Mouse (Mus musculus) forebrain, embryonic 11.5 days (tissue): ENCODE results near the gene Myct1. TPM values are rescaled to one million over a fixed set of nuclear protein-coding genes. Genes with fewer than 3 reads are reported as not detected.

Experiments
- ATAC-seq: fragments of 200-750 bp; cut with Nextera tagmentation; replicated peaks from 2 replicates; pipeline ENCODE4 v1.8.0; 2017; ENCODE audit warnings: moderate TSS enrichment; ENCODE audit not compliant: low FRiP score
- DNase-seq: peaks from one replicate; pipeline ENCODE4 v3.0.0-alpha.2; 2017; ENCODE audit warnings: low spot score
- H3K27ac ChIP-seq: fragments of 300-500 bp; sonication (generic); 2 replicates; pipeline ENCODE4 v1.5.1; 2014; ENCODE audit warnings: low read depth, low read length
- H3K27me3 ChIP-seq: fragments of 300-500 bp; sonication (generic); 2 replicates; pipeline ENCODE4 v1.6.1; 2014; ENCODE audit warnings: mild to moderate bottlenecking, low read length, mixed read lengths; ENCODE audit not compliant: control insufficient read depth, insufficient read depth
- H3K36me3 ChIP-seq: fragments of 300-500 bp; sonication (generic); 2 replicates; pipeline ENCODE4 v1.6.1; 2014; ENCODE audit warnings: mild to moderate bottlenecking, low read length, moderate library complexity, mixed read lengths; ENCODE audit not compliant: control insufficient read depth, insufficient read depth
- H3K4me1 ChIP-seq: fragments of 300-500 bp; sonication (generic); replicated peaks from 2 replicates; pipeline ENCODE4 v1.6.1; 2014; ENCODE audit warnings: low read length, mixed read lengths; ENCODE audit not compliant: control insufficient read depth, insufficient read depth
- H3K4me2 ChIP-seq: fragments of 300-500 bp; sonication (generic); 2 replicates; pipeline ENCODE4 v1.6.1; 2014; ENCODE audit warnings: low read depth, mild to moderate bottlenecking, low read length, moderate library complexity, mixed read lengths; ENCODE audit not compliant: severe bottlenecking
- H3K4me3 ChIP-seq: fragments of 300-500 bp; sonication (generic); 2 replicates; pipeline ENCODE4 v1.5.1; 2014; ENCODE audit warnings: low read depth, low read length
- H3K9ac ChIP-seq: fragments of 300-500 bp; sonication (generic); 2 replicates; pipeline ENCODE4 v1.6.1; 2014; ENCODE audit warnings: low read length
- H3K9me3 ChIP-seq: fragments of 300-500 bp; sonication (generic); 2 replicates; pipeline ENCODE4 v1.6.1; 2016; ENCODE audit warnings: low read length, mixed read lengths; ENCODE audit not compliant: control insufficient read depth
- WGBS: fragments of 180-500 bp; shearing (Covaris S2); extraction: QIAGEN DNeasy Blood & Tissue Kit; methylation state at CpG from one replicate; pipeline ENCODE4 v1.1.7; 2014; 5-methylcytosine and 5-hydroxymethylcytosine counted together
- polyA plus RNA-seq: library from polyadenylated mRNA; unstranded; fragments of >200 nt; fragmentation: Nextera tagmentation; extraction: Ambion mirVana; gene quantifications from 2 replicates; pipeline ENCODE4 v1.2.1, GENCODE M21; 2014

The Myct1 gene
- polyA plus RNA-seq, result 1.5 and 2.2 TPM in 2 replicates

DNA sequence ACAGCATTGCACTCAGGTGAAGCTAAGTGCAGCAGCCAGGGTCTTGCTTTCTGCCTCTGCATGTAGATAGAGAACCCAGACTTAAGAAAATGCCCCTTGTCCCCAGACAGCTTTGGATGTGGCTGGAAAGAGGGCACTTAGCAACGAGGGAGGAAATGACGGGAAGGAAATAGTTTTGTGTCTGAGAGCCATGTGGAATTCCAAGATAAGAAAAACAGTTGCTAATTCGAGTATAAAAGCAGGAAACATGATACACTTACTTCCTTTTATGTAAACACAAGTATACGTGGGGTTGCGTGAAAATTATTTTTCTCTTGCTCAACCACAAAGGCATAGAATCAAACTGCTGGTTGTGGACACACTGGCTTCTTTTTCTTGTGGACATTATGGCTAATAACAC lies at the start of gene Myct1:
Myct1 (plus strand) TSS at position 312 of the 400 bp plus-strand sequence.
- Histone ChIP-seq H3K9ac (no peak within 1 kb of the TSS), H3K4me1 (no peaks in the 10 kb centered on the region), H3K9me3 (no peaks in the 10 kb centered on the region), H3K36me3 (no peaks in the 10 kb centered on the region), H3K4me2 (no peak within 1 kb of the TSS), H3K4me3 (no peak within 1 kb of the TSS), H3K27ac (no peak within 1 kb of the TSS), H3K27me3 (no peaks in the 10 kb centered on the region)
- ATAC-seq, result no peak
- no peak for DNase-seq
- 64% methylated on average over 5 of the region's 5 CpGs for WGBS

- H3K9me3 ChIP-seq, result no peaks in the 10 kb centered on the region
- ATAC-seq (no peak), DNase-seq (no peak)
- no peak overlapping the region for H3K9ac ChIP-seq
- H3K36me3 ChIP-seq, result no peaks in the 10 kb centered on the region
- WGBS, result 90% methylated on average over 5 of the region's 5 CpGs
- peaks cover 2% of the 10 kb centered on the region; the same call in 1 of the 2 replicates for H3K4me1 ChIP-seq
- H3K27me3 ChIP-seq, result no peaks in the 10 kb centered on the region
- no peak overlapping the region for H3K4me3 ChIP-seq
- no peak overlapping the region for H3K27ac ChIP-seq
- H3K4me2 ChIP-seq, result no peak overlapping the region
Observed at GRCm38 (mm10) chr10:5546428-5546827, 47.1 kb upstream of the Myct1 start.

DNA sequence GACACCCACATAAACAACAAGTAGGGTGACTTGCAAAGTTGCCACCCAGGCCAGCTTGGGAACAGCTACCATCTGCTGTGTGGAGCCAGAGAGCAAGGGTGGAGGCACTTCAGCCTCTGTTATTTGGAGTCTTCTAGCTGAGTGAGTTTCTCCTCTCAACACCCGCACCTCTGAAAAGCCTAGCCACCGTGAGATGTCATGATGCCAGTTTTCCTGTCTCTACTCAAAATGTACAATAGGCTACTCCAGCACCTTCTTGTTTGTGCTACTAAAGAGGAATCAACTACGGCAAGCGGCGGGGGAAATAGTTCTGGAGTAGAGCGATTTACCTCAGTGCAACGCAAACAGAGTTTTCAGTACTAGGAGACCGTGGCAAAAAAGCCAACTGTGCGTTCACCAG lies 45.8 kb upstream of the Myct1 start:
- no peak for DNase-seq
- no peak for ATAC-seq
- H3K4me3 ChIP-seq, result no peak overlapping the region
- WGBS, result 95% methylated on average over 9 of the region's 9 CpGs
- no peak overlapping the region for H3K9ac ChIP-seq
- no peaks in the 10 kb centered on the region for H3K36me3 ChIP-seq
- peaks cover 2% of the 10 kb centered on the region; the same call in 1 of the 2 replicates for H3K4me1 ChIP-seq
- H3K27me3 ChIP-seq, result no peaks in the 10 kb centered on the region
- H3K9me3 ChIP-seq, result no peaks in the 10 kb centered on the region
- no peak overlapping the region for H3K4me2 ChIP-seq
- H3K27ac ChIP-seq, result no peak overlapping the region

DNA sequence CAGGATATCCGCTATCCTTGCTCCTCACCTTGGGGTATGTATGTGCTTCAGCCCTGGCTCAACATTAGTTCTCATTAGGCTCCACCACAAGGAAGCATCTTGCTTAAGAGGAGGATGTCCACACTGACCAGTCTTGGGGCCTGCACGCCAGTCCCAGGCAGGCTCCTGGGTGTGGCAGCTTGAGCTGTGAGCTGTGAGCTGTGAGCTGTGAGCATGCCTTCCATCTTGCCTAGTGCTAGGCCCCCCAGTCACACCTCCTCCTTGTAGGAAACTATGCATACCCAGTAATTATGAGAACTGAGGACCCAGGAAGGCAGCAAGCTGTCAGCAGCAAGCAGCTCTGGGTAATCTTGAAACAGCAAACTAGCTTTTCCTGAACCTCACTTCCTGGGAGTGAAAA lies 44.9 kb upstream of the Myct1 start:
- Histone ChIP-seq H3K27me3 (no peaks in the 10 kb centered on the region), H3K4me2 (no peak overlapping the region), H3K4me3 (no peak overlapping the region), H3K4me1 (peaks cover 2% of the 10 kb centered on the region; the same call in 1 of the 2 replicates), H3K9ac (no peak overlapping the region), H3K27ac (no peak overlapping the region), H3K36me3 (no peaks in the 10 kb centered on the region), H3K9me3 (no peaks in the 10 kb centered on the region)
- 83% methylated on average over 2 of the region's 2 CpGs for WGBS
- ATAC-seq (no peak), DNase-seq (no peak)

DNA sequence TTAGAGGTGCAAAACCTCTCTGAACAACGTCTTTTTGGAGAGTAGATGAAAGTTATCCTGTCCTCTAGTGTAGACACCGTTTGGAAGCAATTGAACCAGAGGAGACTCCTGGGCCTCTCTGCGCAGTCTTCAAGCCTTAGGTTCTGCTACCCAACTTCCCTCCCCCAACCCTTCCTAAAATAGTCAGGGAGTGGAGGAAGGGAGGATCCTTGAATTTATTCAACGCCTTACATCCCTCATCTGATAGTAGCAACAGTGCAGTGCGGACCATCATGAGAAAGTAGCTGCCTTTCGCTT lies 43.8 kb upstream of the Myct1 start:
- 7% methylated on average over 6 of the region's 6 CpGs for WGBS
- Histone ChIP-seq H3K9me3 (no peaks in the 10 kb centered on the region), H3K27ac (no peak overlapping the region), H3K9ac (peak overlapping the region; percentile 54), H3K4me1 (peaks cover 2% of the 10 kb centered on the region; the same call in 1 of the 2 replicates), H3K4me2 (peak overlapping the region; percentile 95), H3K4me3 (peak overlapping the region; percentile 49), H3K36me3 (no peaks in the 10 kb centered on the region), H3K27me3 (no peaks in the 10 kb centered on the region)
- ATAC-seq (peak; percentile 45), DNase-seq (no peak)

DNA sequence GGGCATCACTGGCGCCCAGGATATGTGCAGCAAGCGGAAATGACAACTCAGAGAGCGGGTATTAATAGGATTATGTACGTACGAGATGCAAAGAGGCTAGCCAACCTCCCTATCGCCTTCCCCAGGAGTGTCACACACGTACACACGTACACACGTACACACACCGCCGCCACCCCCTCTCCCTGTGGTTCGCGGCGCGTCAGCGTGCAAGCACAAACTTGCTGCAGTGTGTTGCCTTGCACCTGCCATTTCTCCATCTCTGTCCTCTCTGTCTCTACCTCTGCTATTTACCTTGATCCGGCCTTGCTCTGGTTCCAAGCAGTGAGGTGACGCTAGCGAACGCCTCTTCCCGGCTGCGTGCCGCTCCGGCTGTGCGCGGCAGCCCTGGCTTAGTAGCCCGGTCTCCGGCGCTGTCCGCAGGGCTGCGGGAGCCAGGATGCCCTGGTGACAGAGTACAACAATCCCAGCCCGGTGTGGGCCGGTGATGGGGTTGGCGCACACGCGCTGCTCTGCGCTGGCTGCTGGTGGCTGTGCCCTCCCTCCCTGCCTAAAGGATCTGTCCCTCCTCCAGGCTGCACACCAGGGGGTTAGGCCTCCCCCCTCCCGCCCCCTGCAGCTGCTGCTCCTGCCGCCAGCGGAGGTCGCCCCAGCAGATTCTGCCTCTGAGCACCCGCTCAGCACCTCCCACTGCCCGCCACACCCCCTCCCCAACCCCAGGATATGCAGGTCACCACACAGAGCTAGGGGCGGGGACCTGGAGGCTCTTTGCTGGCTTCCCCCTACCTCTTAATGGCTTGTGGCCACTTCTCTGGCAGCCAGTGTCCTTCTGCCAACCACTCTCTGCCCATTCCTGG lies 43.2 kb upstream of the Myct1 start:
- WGBS, result 1% methylated on average over 43 of the region's 44 CpGs
- H3K4me2 ChIP-seq, result peak overlapping the region; percentile 95
- peaks cover 2% of the 10 kb centered on the region; the same call in 1 of the 2 replicates for H3K4me1 ChIP-seq
- ATAC-seq, result peak; percentile 88
- H3K27ac ChIP-seq, result no peak overlapping the region
- H3K4me3 ChIP-seq, result peak overlapping the region; percentile 49
- peak overlapping the region; percentile 54 for H3K9ac ChIP-seq
- H3K27me3 ChIP-seq, result no peaks in the 10 kb centered on the region
- no peaks in the 10 kb centered on the region for H3K9me3 ChIP-seq
- H3K36me3 ChIP-seq, result no peaks in the 10 kb centered on the region
- DNase-seq, result peak; percentile 80

DNA sequence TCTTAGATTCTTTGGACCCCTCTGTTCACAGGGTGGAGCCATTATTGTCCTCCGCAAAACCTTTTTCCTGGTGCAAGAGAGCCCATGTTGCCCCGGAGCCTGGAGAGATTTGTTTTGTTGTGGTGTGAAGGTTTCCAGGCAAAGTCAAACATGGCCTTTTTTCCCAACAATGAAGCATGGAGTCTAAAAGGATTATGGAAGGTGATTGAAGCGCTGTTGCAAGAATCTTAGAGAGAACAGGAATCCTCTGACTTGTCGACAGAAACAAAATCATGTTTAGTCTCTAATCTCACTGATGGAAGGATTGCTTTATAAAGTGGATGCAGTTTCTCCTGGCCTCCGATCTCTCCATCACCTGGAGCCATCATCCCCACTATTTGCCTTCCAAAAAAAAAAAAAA lies 42.2 kb upstream of the Myct1 start, which contains the start of gene Syne1:
Syne1 (minus strand) TSS at position 101 of the 400 bp plus-strand sequence.
- H3K36me3 ChIP-seq, result no peaks in the 10 kb centered on the region
- H3K27ac ChIP-seq, result no peak within 1 kb of the TSS
- DNase-seq, result no peak
- H3K4me1 ChIP-seq, result peaks cover 2% of the 10 kb centered on the region; the same call in 1 of the 2 replicates
- H3K9me3 ChIP-seq, result no peaks in the 10 kb centered on the region
- WGBS, result 50% methylated on average over 5 of the region's 5 CpGs
- H3K4me2 ChIP-seq, result peak within 1 kb of the TSS; percentile 95
- ATAC-seq, result no peak
- H3K27me3 ChIP-seq, result no peaks in the 10 kb centered on the region
- H3K4me3 ChIP-seq, result peak within 1 kb of the TSS; percentile 49
- H3K9ac ChIP-seq, result peak within 1 kb of the TSS; percentile 54

DNA sequence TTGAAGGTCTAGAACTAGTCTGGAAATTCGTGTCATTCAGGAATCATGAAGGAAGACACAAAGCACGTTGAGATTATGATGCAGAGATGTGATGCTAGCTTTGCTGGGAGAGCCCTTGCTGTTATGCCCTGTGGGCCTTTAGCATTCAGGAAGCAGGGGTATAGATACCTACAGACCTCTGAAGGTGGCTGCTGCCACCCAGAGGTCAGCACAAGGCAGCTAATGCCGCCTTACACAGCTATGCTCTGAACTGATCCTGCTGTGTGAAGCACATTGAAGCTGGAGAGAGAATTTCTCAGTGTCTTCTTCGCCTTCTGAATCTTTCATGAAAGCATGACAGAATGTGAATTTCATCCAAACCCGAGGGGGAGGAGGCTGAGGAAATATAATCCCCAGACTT lies 38.6 kb upstream of the Myct1 start:
- DNase-seq, result no peak
- WGBS, result 24% methylated on average over 5 of the region's 5 CpGs

DNA sequence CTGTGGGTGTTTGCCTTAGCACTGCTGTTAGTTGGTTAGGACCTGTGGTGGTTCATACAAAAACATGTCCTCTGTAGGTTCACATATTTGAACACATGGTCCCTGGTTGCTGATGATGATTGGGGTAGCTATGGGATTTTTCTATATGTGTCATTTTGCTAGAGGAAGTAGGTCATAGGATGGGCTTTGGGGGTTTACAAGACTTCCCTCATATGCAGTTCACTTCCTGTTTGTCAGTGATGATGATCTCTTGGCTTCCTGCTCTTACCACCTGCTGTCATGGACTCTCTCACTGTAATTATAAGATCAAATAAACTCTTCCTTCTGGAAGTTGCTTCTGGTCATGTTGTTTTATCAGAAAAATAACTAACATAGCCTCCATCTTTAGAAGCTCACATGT lies 34.8 kb upstream of the Myct1 start:
- ATAC-seq (no peak), DNase-seq (no peak)
- H3K36me3 ChIP-seq, result no peaks in the 10 kb centered on the region
- no peaks in the 10 kb centered on the region for H3K9me3 ChIP-seq
- no peaks in the 10 kb centered on the region for H3K27me3 ChIP-seq
- H3K4me1 ChIP-seq, result no peaks in the 10 kb centered on the region
- no peak overlapping the region for H3K4me3 ChIP-seq
- no peak overlapping the region for H3K9ac ChIP-seq
- H3K27ac ChIP-seq, result no peak overlapping the region
- no peak overlapping the region for H3K4me2 ChIP-seq

More for the DNA sequence above, 38.6 kb upstream of the Myct1 start:
- H3K9ac ChIP-seq, result no peak overlapping the region
- H3K4me2 ChIP-seq, result no peak overlapping the region
- H3K4me1 ChIP-seq, result peaks cover 2% of the 10 kb centered on the region; the same call in 1 of the 2 replicates
- no peaks in the 10 kb centered on the region for H3K27me3 ChIP-seq
- H3K4me3 ChIP-seq, result no peak overlapping the region
- no peak overlapping the region for H3K27ac ChIP-seq
- ATAC-seq, result no peak
- no peaks in the 10 kb centered on the region for H3K36me3 ChIP-seq
- H3K9me3 ChIP-seq, result no peaks in the 10 kb centered on the region
